In genomic region chr11:45873666-45874065, GRCm38 (mm10) we compare ENCODE assay signal across 15 mouse cellular contexts. TPM values are rescaled to one million over a fixed set of nuclear protein-coding genes. Genes with fewer than 3 reads are reported as not detected.
A peak's percentile ranks its signal among the peaks of the same experiment; 100 is the strongest.
DNase-seq lines count a peak whose midpoint lies in the region; ATAC-seq and TF ChIP-seq lines count a peak whose summit lies in the region.
"Had no signal": no experiment of that assay in that cellular context is flagged by ENCODE, and none has a peak within 500 bp of the region (broad histone marks: within the 10 kb centered on the region; RNA-seq: fewer than 3 reads in every experiment).

No protein-coding gene starts in this region.

- no peak for TF ChIP-seq POLR2A in CH12.LX (IDR thresholded peaks at IDR 0.05; ENCODE audit: low read depth, low read length)
- TF ChIP-seq POLR2A in cerebellum, adult 2 months (IDR thresholded peaks at IDR 0.05; ENCODE audit: borderline replicate concordance, insufficient read depth, low read length) = no peak

- TF ChIP-seq CTCF in CH12.LX (conservative IDR thresholded peaks at IDR 0.05 in 1 of 2, IDR thresholded peaks at IDR 0.05 in 1 of 2; ENCODE audit: low read depth in 2 of 2, low read length in 2 of 2) = peak; percentile 55 to 81
- peak; percentile 59 for TF ChIP-seq CTCF in Patski (IDR thresholded peaks at IDR 0.05)
- TF ChIP-seq CTCF in cerebellum, adult 2 months (IDR thresholded peaks at IDR 0.05; ENCODE audit: borderline replicate concordance, insufficient read depth, low read depth, low read length) = no peak

- H3K79me2 ChIP-seq in CH12.LX (replicated peaks; ENCODE audit: control insufficient read depth, extremely low read depth, insufficient read depth, poor library complexity, severe bottlenecking) = peaks cover 35% of the 10 kb centered on the region

- peak; percentile 29 for TF ChIP-seq RAD21 in CH12.LX (IDR thresholded peaks at IDR 0.05; ENCODE audit: low read depth, low read length)

- ATAC-seq in liver, embryonic 13.5 days (ENCODE audit: low read depth) = peak; percentile 16; the same call in 1 of the 2 replicates
- no peak for ATAC-seq in Patski
- peak; percentile 66 for ATAC-seq in megakaryocyte progenitor cell, adult 5-6 weeks (replicated peaks; ENCODE audit: poor library complexity)
- ATAC-seq: forebrain, embryonic 16.5 days; inflammation-experienced regulatory T-cells, adult 6 months; midbrain, embryonic 15.5 days had no signal

- H3K27me3 ChIP-seq in liver, embryonic 13.5 days = no peaks in the 10 kb centered on the region
- H3K27me3 ChIP-seq in CH12.LX (replicated peaks) = no peaks in the 10 kb centered on the region
- H3K27me3 ChIP-seq in Patski = no peaks in the 10 kb centered on the region
- no peaks in the 10 kb centered on the region for H3K27me3 ChIP-seq in cerebellum, adult 2 months (ENCODE audit: control insufficient read depth, insufficient read depth, low read length)
- H3K27me3 ChIP-seq: embryonic facial prominence, embryonic 12.5 days; heart, embryonic 12.5 days; liver, embryonic 15.5 days; midbrain, embryonic 15.5 days had no signal

- H3K27ac ChIP-seq in liver, embryonic 13.5 days = no peak overlapping the region
- no peak overlapping the region for H3K27ac ChIP-seq in CH12.LX (ENCODE audit: insufficient read depth, low read depth)
- H3K27ac ChIP-seq in cerebellum, adult 2 months (ENCODE audit: insufficient read depth, low read length) = no peak overlapping the region
- H3K27ac ChIP-seq: embryonic facial prominence, embryonic 12.5 days; liver, embryonic 15.5 days; midbrain, embryonic 15.5 days had no signal

- peaks cover 59% of the 10 kb centered on the region for H3K4me1 ChIP-seq in liver, embryonic 13.5 days (replicated peaks)
- H3K4me1 ChIP-seq in CH12.LX (ENCODE audit: control insufficient read depth in 1 of 2, insufficient read depth in 2 of 2) = peaks cover 0 to 31% of the 10 kb centered on the region in 2 experiments; a peak in 2 of 4 replicates
- H3K4me1 ChIP-seq in cerebellum, adult 2 months (ENCODE audit: control insufficient read depth, insufficient read depth, low read length) = no peaks in the 10 kb centered on the region
- H3K4me1 ChIP-seq: midbrain, embryonic 15.5 days had no signal

- no peak overlapping the region for H3K9ac ChIP-seq in liver, embryonic 13.5 days
- no peak overlapping the region for H3K9ac ChIP-seq in CH12.LX (ENCODE audit: insufficient read depth, low read depth)
- H3K9ac ChIP-seq: embryonic facial prominence, embryonic 12.5 days; heart, embryonic 12.5 days; liver, embryonic 15.5 days; midbrain, embryonic 15.5 days had no signal

- dilution Hi-C loops in CH12.LX (cut with MboI; ENCODE audit: extremely low pct_ligation_motif_present, extremely low pct_unique_long_range_greater_than_20kb, low sequenced_read_pairs) = no loop called here

- H3K4me3 ChIP-seq in liver, embryonic 13.5 days (replicated peaks) = no peak overlapping the region
- H3K4me3 ChIP-seq in CH12.LX (replicated peaks in 1 of 3; ENCODE audit: low read depth in 2 of 3, low read length in 2 of 3, poor library complexity in 1 of 3) = no peak overlapping the region
- H3K4me3 ChIP-seq in cerebellum, adult 2 months (replicated peaks; ENCODE audit: insufficient read depth, low read depth, low read length) = no peak overlapping the region
- H3K4me3 ChIP-seq: embryonic facial prominence, embryonic 12.5 days; heart, embryonic 12.5 days; liver, embryonic 15.5 days; midbrain, embryonic 15.5 days had no signal

- no peak for DNase-seq in liver, embryonic 13.5 days
- no peak for DNase-seq in liver
- DNase-seq in CH12.LX (ENCODE audit: extremely low read depth) = peak; percentile 61
- DNase-seq in Patski (ENCODE audit: low read depth, low spot score) = no peak
- DNase-seq in cerebellum, adult 2 months = no peak
- no peak for DNase-seq in kidney, postnatal 4 days
- DNase-seq in adrenal gland, postnatal 25 days = no peak
- DNase-seq: cerebellum, adult 11 months had no signal

- TF ChIP-seq EP300 in CH12.LX (IDR thresholded peaks at IDR 0.05; ENCODE audit: low read length) = no peak

- in situ Hi-C loops in CH12.LX (cut with MboI; ENCODE audit: low pct_ligation_motif_present, low pct_unique_long_range_greater_than_20kb, low sequenced_read_pairs) = no loop called here
- in situ Hi-C loops in Patski (cut with MboI; ENCODE audit: low pct_unique_long_range_greater_than_20kb) = no loop called here

- WGBS in liver, embryonic 13.5 days (ENCODE audit: insufficient replicate concordance) = 57% methylated on average over 1 of the region's 1 CpGs
- 81% methylated on average over 1 of the region's 1 CpGs for WGBS in cerebellum, adult 2 months

- H3K9me3 ChIP-seq in liver, embryonic 13.5 days (replicated peaks) = no peaks in the 10 kb centered on the region
- H3K9me3 ChIP-seq in CH12.LX (replicated peaks; ENCODE audit: low read length) = no peaks in the 10 kb centered on the region
- H3K9me3 ChIP-seq: embryonic facial prominence, embryonic 12.5 days; heart, embryonic 12.5 days; liver, embryonic 15.5 days; midbrain, embryonic 15.5 days had no signal

- POLR2A ChIA-PET in Patski (lab: Charles Lee) = no interaction called here

- CTCF ChIA-PET in Patski (lab: Charles Lee) = interaction anchor here (0.7 to 1.4 kb wide), 6 partner anchors 9 to 80 kb away, joined by 3 to 9 read pairs (median 4); no protein-coding TSS in a partner anchor

- no peak overlapping the region for H3K4me2 ChIP-seq in liver, embryonic 13.5 days
- no peak overlapping the region for H3K4me2 ChIP-seq in CH12.LX (ENCODE audit: insufficient read depth, low read depth, poor library complexity, severe bottlenecking)
- H3K4me2 ChIP-seq: embryonic facial prominence, embryonic 12.5 days; heart, embryonic 12.5 days; liver, embryonic 15.5 days; midbrain, embryonic 15.5 days had no signal

- H3K36me3 ChIP-seq in liver, embryonic 13.5 days = peaks cover 59% of the 10 kb centered on the region
- H3K36me3 ChIP-seq in CH12.LX (replicated peaks in 1 of 2; ENCODE audit: control insufficient read depth in 1 of 2, insufficient read depth in 1 of 2, low read length in 1 of 2) = peaks cover 10 to 75% of the 10 kb centered on the region in 2 experiments
- H3K36me3 ChIP-seq: midbrain, embryonic 15.5 days had no signal

TF ChIP-seq in CH12.LX, 34 proteins besides CTCF, POLR2A, EP300 and RAD21:
- no peak for TF ChIP-seq HCFC1 (IDR thresholded peaks at IDR 0.05; ENCODE audit: low read depth, low read length)
- no peak for TF ChIP-seq MAX (IDR thresholded peaks at IDR 0.05; ENCODE audit: low read length)
- TF ChIP-seq NELFE (IDR thresholded peaks at IDR 0.05; ENCODE audit: low read depth, low read length) = no peak
- TF ChIP-seq USF1 (IDR thresholded peaks at IDR 0.05; ENCODE audit: low read depth, low read length) = no peak
- TF ChIP-seq TCF12 (IDR thresholded peaks at IDR 0.05; ENCODE audit: low read depth, low read length) = no peak
- no peak for TF ChIP-seq POLR2AphosphoS2 (IDR thresholded peaks at IDR 0.05; ENCODE audit: low read depth, low read length)
- TF ChIP-seq CHD1 (IDR thresholded peaks at IDR 0.05; ENCODE audit: low read depth, low read length) = no peak
- TF ChIP-seq ETS1 (conservative IDR thresholded peaks at IDR 0.05; ENCODE audit: low read depth, low read length) = no peak
- TF ChIP-seq MXI1 (IDR thresholded peaks at IDR 0.05; ENCODE audit: low read depth, low read length) = no peak
- TF ChIP-seq SMC3 (IDR thresholded peaks at IDR 0.05; ENCODE audit: low read depth, low read length) = no peak
- no peak for TF ChIP-seq IRF4 (IDR thresholded peaks at IDR 0.05; ENCODE audit: low read depth, low read length)
- TF ChIP-seq KAT2A (IDR thresholded peaks at IDR 0.05; ENCODE audit: insufficient replicate concordance, low read length) = no peak
- no peak for TF ChIP-seq E2F4 (IDR thresholded peaks at IDR 0.05; ENCODE audit: insufficient replicate concordance, low read depth, low read length)
- TF ChIP-seq ZKSCAN1 (IDR thresholded peaks at IDR 0.05; ENCODE audit: borderline replicate concordance, low read depth, low read length) = no peak

RNA-seq across cellular contexts. Expression of gene Clint1, which starts 21.8 kb away (rescaled TPM):
- polyA plus RNA-seq in liver, embryonic 13.5 days (2015; fragmentation: Nextera tagmentation; extraction: Ambion mirVana) = 57.4 and 71.8 TPM in 2 replicates
- total RNA-seq in CH12.LX (2012; rRNA removed) (54.1 and 60.5 TPM in 2 replicates), CH12.LX (2014; rRNA removed) (98.5 and 104 TPM in 2 replicates)
- polyA plus RNA-seq in CH12.LX (2012; ENCODE audit: insufficient read length, low read depth) (137 and 143 TPM in 2 replicates), Patski (2021) (76.3 TPM)
- total RNA-seq in megakaryocyte progenitor cell, adult 5-6 weeks (2015) = 130 and 133 TPM in 2 replicates
- 133 and 160 TPM in 2 replicates for total RNA-seq in megakaryocyte progenitor cell, adult 5-6 weeks (2017)
- polyA plus RNA-seq in cerebellum, adult 2 months (2012; rRNA removed) = 41.4 and 41.5 TPM in 2 replicates
- 77.7 and 83.5 TPM in 2 replicates for total RNA-seq in adrenal gland, postnatal 25 days (2021)
